Mouse (Mus musculus): ENCODE results near the gene Cabin1. TPM values are rescaled to one million over a fixed set of nuclear protein-coding genes. Genes with fewer than 3 reads are reported as not detected.
A peak's percentile ranks its signal among the peaks of the same experiment; 100 is the strongest.

Gene Cabin1
- polyA plus RNA-seq, 1 experiment from 2014 or later = 32.6 TPM

DNA sequence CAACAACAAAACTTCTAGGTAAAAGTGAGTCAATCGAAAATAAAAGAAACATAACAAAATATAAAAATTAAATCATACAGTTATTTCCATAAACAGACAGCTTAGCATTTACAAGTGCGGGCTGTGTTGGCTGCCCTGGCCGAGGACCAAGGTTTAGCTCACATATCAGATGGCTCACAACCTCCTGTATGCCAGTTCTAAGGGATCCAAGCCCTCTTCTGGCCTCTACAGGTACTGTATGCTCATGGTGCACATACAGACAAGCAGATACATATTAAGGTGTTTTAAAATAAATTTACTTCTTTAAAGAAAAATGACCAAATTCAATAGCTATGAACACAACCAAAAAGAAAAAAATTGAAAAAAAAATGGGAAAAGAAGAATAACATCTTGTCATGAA is 3.8 kb downstream of the Cabin1 start:
- H3K27me3 ChIP-seq (ENCODE audit: low read depth, poor library complexity, severe bottlenecking) = no peaks in the 10 kb centered on the region
- no peak overlapping the region for H3K27ac ChIP-seq (replicated peaks)
- H3K36me3 ChIP-seq = peaks cover 57% of the 10 kb centered on the region
- H3K9me3 ChIP-seq (replicated peaks) = peaks cover 8% of the 10 kb centered on the region; the same call in 1 of the 2 replicates
- H3K4me3 ChIP-seq = no peak overlapping the region
- peaks cover 21% of the 10 kb centered on the region for H3K4me1 ChIP-seq
- WGBS = 93% methylated on average over 3 of the region's 3 CpGs
- DNase-seq (ENCODE audit: low spot score) = no peak

DNA sequence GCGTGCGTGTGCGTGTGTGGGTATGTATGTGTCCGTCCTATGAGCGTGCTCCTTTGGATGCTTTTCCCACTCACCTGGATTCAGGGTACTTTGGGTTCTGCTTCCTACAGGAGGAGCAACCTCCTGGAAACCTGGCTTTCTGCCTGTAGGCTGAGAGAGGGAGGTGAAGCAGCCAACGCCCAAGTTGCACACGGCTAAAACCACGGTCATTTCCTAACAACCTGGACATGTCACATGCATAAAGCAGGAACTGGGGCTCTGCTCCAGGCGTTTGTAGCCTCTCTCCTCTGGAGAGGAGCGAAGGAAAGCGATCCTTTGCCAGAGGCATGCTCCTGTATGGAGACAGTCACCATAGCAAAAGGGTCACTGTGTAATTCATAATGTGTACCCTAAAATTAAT is 7.4 kb downstream of the Cabin1 start:
- H3K27me3 ChIP-seq (ENCODE audit: low read depth, poor library complexity, severe bottlenecking) = no peaks in the 10 kb centered on the region
- H3K27ac ChIP-seq (replicated peaks) = no peak overlapping the region
- peaks cover 8% of the 10 kb centered on the region; the same call in 1 of the 2 replicates for H3K9me3 ChIP-seq (replicated peaks)
- no peak for DNase-seq (ENCODE audit: low spot score)
- peaks cover 87% of the 10 kb centered on the region for H3K36me3 ChIP-seq
- 92% methylated on average over 11 of the region's 11 CpGs for WGBS
- no peaks in the 10 kb centered on the region for H3K4me1 ChIP-seq
- H3K4me3 ChIP-seq = no peak overlapping the region

- Histone ChIP-seq H3K9me3 (replicated peaks) (no peaks in the 10 kb centered on the region), H3K36me3 (peaks cover 99% of the 10 kb centered on the region), H3K27ac (replicated peaks) (no peak overlapping the region), H3K27me3 (ENCODE audit: low read depth, poor library complexity, severe bottlenecking) (no peaks in the 10 kb centered on the region), H3K4me3 (no peak overlapping the region), H3K4me1 (no peaks in the 10 kb centered on the region)
- peak; percentile 72 for DNase-seq (ENCODE audit: low spot score)
- WGBS = 46% methylated on average over 3 of the region's 3 CpGs
These were observed 20.1 kb downstream of the Cabin1 start for GRCm38 (mm10) chr10:75744017-75744416.

DNA sequence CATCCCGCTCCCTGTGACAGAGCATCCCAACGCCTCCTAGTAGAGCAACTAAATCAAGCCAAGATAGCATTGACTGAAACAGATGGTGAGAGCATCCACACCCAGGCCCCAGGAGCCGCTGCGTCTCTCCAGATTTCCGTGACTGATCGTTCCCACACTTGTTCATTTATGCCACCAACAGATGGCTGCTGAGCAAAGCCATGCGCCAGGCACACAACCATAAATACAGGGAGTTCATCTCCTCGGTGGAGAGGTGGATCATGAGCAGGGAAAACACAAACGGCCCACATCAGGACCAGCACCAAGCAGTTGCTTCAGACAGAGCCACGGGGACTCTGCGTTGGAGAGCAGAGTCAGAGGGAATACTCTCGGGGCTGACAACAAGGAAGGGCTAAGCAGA is 20.8 kb downstream of the Cabin1 start:
- Histone ChIP-seq H3K27me3 (ENCODE audit: low read depth, poor library complexity, severe bottlenecking) (no peaks in the 10 kb centered on the region), H3K9me3 (replicated peaks) (no peaks in the 10 kb centered on the region), H3K27ac (replicated peaks) (no peak overlapping the region), H3K4me3 (no peak overlapping the region), H3K4me1 (no peaks in the 10 kb centered on the region), H3K36me3 (peaks cover 99% of the 10 kb centered on the region)
- DNase-seq (ENCODE audit: low spot score) = no peak
- WGBS = 91% methylated on average over 12 of the region's 12 CpGs

DNA sequence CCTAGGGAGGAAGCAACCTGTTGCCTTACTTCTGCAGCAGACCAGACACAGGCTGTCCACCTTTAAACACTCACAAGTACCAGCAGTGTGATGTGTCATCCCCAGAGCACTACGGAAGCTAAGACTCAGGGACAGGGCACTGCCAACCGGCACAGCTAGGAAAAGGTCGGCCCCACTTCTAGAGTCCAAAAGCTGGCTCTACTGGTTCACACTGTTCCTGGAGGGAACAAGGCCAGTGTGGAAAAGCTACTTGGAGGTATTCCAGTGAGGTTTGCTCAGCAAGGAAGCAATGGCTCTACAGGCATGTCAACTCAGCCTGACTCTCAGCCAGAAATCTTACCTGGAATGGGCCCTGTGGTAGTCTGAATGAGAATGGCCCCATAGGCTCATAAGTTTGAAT is 23.3 kb downstream of the Cabin1 start:
- Histone ChIP-seq H3K27me3 (ENCODE audit: low read depth, poor library complexity, severe bottlenecking) (no peaks in the 10 kb centered on the region), H3K27ac (replicated peaks) (no peak overlapping the region), H3K9me3 (replicated peaks) (no peaks in the 10 kb centered on the region), H3K4me3 (no peak overlapping the region), H3K36me3 (peaks cover 99% of the 10 kb centered on the region), H3K4me1 (no peaks in the 10 kb centered on the region)
- 94% methylated on average over 3 of the region's 3 CpGs for WGBS
- DNase-seq (ENCODE audit: low spot score) = no peak

- Histone ChIP-seq H3K36me3 (peaks cover 97% of the 10 kb centered on the region), H3K4me3 (no peak overlapping the region), H3K4me1 (no peaks in the 10 kb centered on the region), H3K9me3 (replicated peaks) (no peaks in the 10 kb centered on the region), H3K27ac (replicated peaks) (no peak overlapping the region), H3K27me3 (ENCODE audit: low read depth, poor library complexity, severe bottlenecking) (no peaks in the 10 kb centered on the region)
- no peak for DNase-seq (ENCODE audit: low spot score)
- 95% methylated on average over 7 of the region's 7 CpGs for WGBS
These were observed 38.7 kb downstream of the Cabin1 start for GRCm38 (mm10) chr10:75725449-75725848.

DNA sequence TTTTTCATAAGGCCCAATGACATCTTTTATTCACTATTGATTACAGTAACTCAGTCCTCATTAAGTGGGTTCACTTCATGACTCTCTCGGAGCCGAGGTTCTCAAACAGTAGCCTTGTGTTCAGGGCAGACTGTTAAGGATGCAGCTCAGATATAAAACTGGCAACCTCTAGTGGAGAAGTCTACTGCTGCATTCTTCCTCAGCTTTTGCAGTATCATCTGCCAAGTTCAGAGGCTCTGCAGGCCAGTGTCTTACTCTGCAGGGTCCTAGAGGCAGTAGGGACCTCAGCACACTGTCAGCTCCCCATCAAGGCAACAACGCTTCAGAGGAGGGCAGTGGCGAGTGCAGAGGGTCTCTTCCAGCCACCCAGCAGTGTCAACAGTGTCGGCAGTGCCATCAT is 43.9 kb downstream of the Cabin1 start:
- H3K4me1 ChIP-seq = no peaks in the 10 kb centered on the region
- WGBS = 94% methylated on average over 5 of the region's 5 CpGs
- no peak overlapping the region for H3K27ac ChIP-seq (replicated peaks)
- peaks cover 99% of the 10 kb centered on the region for H3K36me3 ChIP-seq
- H3K4me3 ChIP-seq = no peak overlapping the region
- no peak for DNase-seq (ENCODE audit: low spot score)
- no peaks in the 10 kb centered on the region for H3K9me3 ChIP-seq (replicated peaks)
- H3K27me3 ChIP-seq (ENCODE audit: low read depth, poor library complexity, severe bottlenecking) = no peaks in the 10 kb centered on the region

- Histone ChIP-seq H3K9me3 (replicated peaks) (no peaks in the 10 kb centered on the region), H3K36me3 (peaks cover 99% of the 10 kb centered on the region), H3K27ac (replicated peaks) (no peak overlapping the region), H3K4me3 (no peak overlapping the region), H3K27me3 (ENCODE audit: low read depth, poor library complexity, severe bottlenecking) (no peaks in the 10 kb centered on the region), H3K4me1 (no peaks in the 10 kb centered on the region)
- WGBS = 89% methylated on average over 3 of the region's 3 CpGs
- DNase-seq (ENCODE audit: low spot score) = no peak
These were observed 49.3 kb downstream of the Cabin1 start for GRCm38 (mm10) chr10:75714795-75715194.

GRCm38 (mm10) chr10:75713026-75713425 is 51.1 kb downstream of the Cabin1 start:
- WGBS = 92% methylated on average over 11 of the region's 11 CpGs
- peaks cover 99% of the 10 kb centered on the region for H3K36me3 ChIP-seq
- no peaks in the 10 kb centered on the region for H3K27me3 ChIP-seq (ENCODE audit: low read depth, poor library complexity, severe bottlenecking)
- H3K27ac ChIP-seq (replicated peaks) = no peak overlapping the region
- no peak overlapping the region for H3K4me3 ChIP-seq
- DNase-seq (ENCODE audit: low spot score) = no peak
- no peaks in the 10 kb centered on the region for H3K4me1 ChIP-seq
- H3K9me3 ChIP-seq (replicated peaks) = no peaks in the 10 kb centered on the region

- H3K9me3 ChIP-seq (replicated peaks) = no peaks in the 10 kb centered on the region
- DNase-seq (ENCODE audit: low spot score) = no peak
- peaks cover 94% of the 10 kb centered on the region for H3K36me3 ChIP-seq
- H3K27ac ChIP-seq (replicated peaks) = no peak overlapping the region
- H3K4me3 ChIP-seq = no peak overlapping the region
- WGBS = 92% methylated on average over 2 of the region's 2 CpGs
- H3K4me1 ChIP-seq = peaks cover 4% of the 10 kb centered on the region
- H3K27me3 ChIP-seq (ENCODE audit: low read depth, poor library complexity, severe bottlenecking) = peaks cover 3% of the 10 kb centered on the region; the same call in 1 of the 2 replicates
These were observed 53.9 kb downstream of the Cabin1 start for GRCm38 (mm10) chr10:75710210-75710609.

- no peak overlapping the region for H3K27ac ChIP-seq (replicated peaks)
- 92% methylated on average over 9 of the region's 9 CpGs for WGBS
- H3K4me3 ChIP-seq = no peak overlapping the region
These were observed 54.9 kb downstream of the Cabin1 start for GRCm38 (mm10) chr10:75709261-75709660.

GRCm38 (mm10) chr10:75708633-75708992 is 55.5 kb downstream of the Cabin1 start:
- Histone ChIP-seq H3K9me3 (replicated peaks) (no peaks in the 10 kb centered on the region), H3K4me3 (no peak overlapping the region), H3K27me3 (ENCODE audit: low read depth, poor library complexity, severe bottlenecking) (peaks cover 3% of the 10 kb centered on the region; the same call in 1 of the 2 replicates), H3K4me1 (peaks cover 16% of the 10 kb centered on the region), H3K36me3 (peaks cover 82% of the 10 kb centered on the region), H3K27ac (replicated peaks) (no peak overlapping the region)
- WGBS = 49% methylated on average over 9 of the region's 9 CpGs
- peak; percentile 27 for DNase-seq (ENCODE audit: low spot score)

More at GRCm38 (mm10) chr10:75709261-75709660, 54.9 kb downstream of the Cabin1 start:
- peaks cover 3% of the 10 kb centered on the region; the same call in 1 of the 2 replicates for H3K27me3 ChIP-seq (ENCODE audit: low read depth, poor library complexity, severe bottlenecking)
- peaks cover 13% of the 10 kb centered on the region for H3K4me1 ChIP-seq
- DNase-seq (ENCODE audit: low spot score) = no peak
- no peaks in the 10 kb centered on the region for H3K9me3 ChIP-seq (replicated peaks)
- H3K36me3 ChIP-seq = peaks cover 85% of the 10 kb centered on the region

DNA sequence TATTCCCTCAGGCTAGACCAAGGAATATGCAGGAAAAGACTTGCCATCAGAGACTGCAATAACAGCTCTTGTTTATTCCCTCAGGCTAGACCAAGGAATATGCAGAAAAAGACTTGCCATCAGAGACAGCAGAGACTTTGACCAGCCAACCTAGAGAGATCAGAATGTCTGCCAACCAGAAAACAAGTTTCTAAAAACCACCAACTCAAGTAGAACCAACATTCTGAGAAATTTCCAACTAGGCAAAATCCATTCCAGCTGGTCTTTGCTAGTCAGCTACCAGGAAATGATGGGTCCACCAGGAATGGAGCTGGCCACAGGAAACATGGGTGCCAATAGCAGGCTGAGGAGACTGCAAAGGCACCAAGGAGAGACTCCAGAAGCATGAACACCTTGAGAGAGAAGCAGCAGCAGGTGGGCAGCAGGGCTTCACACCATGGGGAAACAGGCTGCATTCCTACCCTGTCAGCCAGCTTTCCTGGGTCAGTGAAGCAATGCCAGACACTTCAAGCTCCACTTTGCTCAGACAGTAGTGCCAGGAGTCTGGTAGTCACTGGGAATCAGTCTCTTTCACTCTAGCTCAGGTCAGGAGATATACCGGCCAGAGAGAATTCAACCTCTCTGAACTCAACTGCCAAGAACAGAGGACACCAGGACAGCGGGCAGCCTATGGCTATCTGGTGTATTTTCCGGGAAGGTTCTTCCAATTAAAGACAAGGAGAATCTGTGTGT is 56.1 kb downstream of the Cabin1 start:
- 92% methylated on average over 3 of the region's 3 CpGs for WGBS
- Histone ChIP-seq H3K27ac (replicated peaks) (no peak overlapping the region), H3K4me3 (no peak overlapping the region), H3K9me3 (replicated peaks) (no peaks in the 10 kb centered on the region), H3K4me1 (peaks cover 16% of the 10 kb centered on the region), H3K27me3 (ENCODE audit: low read depth, poor library complexity, severe bottlenecking) (peaks cover 3% of the 10 kb centered on the region; the same call in 1 of the 2 replicates), H3K36me3 (peaks cover 81% of the 10 kb centered on the region)
- DNase-seq (ENCODE audit: low spot score) = no peak
